Mouse (Mus musculus) neutrophil, adult 65 days (primary cell): ENCODE measurements around the gene Gadl1. TPM values are rescaled to one million over a fixed set of nuclear protein-coding genes. Genes with fewer than 3 reads are reported as not detected.

ENCODE experiments used
- total RNA-seq: library from RNA; stranded (reverse); gene quantifications from 2 replicates; pipeline ENCODE4 v1.2.4, GENCODE M21; 2023

The Gadl1 gene
- total RNA-seq = not detected in 2 replicates

GRCm38 (mm10) chr9:115909155-115909554, at the start of gene Gadl1:
Gadl1 (plus strand) TSS chr9:115909455.

